Mouse (Mus musculus) kidney, adult 18-20 months (tissue): ENCODE data around the gene Rgs21.

ENCODE experiments used
- DNase-seq: peaks from one replicate; pipeline ENCODE4 v3.0.0; 2021

Gene Rgs21

GRCm38 (mm10) chr1:144567567-144567966, at the start of gene Rgs21:
Rgs21 (minus strand) TSS chr1:144567667.
- DNase-seq: no peak

GRCm38 (mm10) chr1:144604071-144604470, 36.6 kb upstream of the Rgs21 start:
- DNase-seq: no peak

DNA sequence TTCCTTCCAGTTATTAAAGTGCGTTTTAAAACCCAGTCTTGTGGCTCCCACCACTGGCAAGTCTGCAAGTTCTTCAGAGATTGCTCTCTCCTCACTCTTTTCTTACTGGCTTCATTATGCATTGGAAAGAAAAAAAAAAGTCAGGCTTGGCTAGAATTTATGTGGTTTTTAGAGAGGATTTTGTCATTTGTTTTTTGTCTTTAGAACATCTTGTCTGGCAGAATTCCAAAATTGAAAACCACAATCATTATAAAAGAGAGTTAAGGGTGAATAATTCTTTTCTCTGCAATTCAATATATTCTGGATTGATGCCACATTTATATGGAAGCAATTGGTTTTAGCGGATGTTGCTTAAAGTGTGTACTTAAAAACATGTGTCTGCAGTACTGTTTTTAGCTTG, 35.5 kb upstream of the Rgs21 start:
- DNase-seq: no peak

GRCm38 (mm10) chr1:144579321-144579720, 11.9 kb upstream of the Rgs21 start:
- no peak for DNase-seq

DNA sequence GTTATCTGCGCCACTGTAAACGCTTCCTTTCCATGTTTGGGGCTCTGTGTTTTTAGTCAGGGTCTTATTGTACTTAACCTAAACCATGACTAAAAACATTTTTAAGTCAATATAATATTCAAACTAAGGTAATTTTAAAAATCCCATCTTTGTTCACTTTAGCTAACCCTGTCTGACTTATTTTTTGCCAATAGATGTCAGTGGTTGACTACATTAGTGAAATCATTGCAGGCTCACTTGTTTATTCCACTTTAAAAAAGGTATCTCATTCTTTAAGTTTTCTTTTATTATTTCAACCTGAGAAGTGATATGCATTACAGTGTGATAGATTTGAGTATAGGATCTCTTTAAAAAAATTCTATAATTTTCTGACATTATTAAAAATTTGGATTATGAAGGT, 5.5 kb upstream of the Rgs21 start:
- DNase-seq: no peak

- DNase-seq: no peak
These were observed 2.4 kb upstream of the Rgs21 start for GRCm38 (mm10) chr1:144569905-144570304.

DNA sequence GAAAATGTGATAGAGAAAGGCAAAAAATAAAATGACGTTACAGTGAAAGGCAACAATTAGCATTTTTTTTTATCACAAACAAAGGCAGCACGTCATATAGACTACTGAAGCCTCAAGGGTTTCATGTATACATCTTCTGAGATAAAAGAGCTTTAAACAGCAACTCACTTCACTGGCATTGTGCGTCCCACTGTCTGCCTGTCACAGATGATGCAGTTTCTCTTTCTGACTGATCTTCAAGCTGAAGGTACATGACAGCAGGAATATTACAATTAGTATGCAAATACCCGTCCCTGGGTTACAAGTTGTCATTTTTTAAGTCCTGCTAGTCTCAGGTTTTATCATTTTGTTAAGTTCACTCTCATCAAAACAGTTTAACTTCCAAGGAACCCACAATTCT, 22.3 kb downstream of the Rgs21 start:
- no peak for DNase-seq

GRCm38 (mm10) chr1:144544497-144544961, 22.9 kb downstream of the Rgs21 start:
- DNase-seq: no peak

GRCm38 (mm10) chr1:144531746-144532145, 35.7 kb downstream of the Rgs21 start:
- no peak for DNase-seq

DNA sequence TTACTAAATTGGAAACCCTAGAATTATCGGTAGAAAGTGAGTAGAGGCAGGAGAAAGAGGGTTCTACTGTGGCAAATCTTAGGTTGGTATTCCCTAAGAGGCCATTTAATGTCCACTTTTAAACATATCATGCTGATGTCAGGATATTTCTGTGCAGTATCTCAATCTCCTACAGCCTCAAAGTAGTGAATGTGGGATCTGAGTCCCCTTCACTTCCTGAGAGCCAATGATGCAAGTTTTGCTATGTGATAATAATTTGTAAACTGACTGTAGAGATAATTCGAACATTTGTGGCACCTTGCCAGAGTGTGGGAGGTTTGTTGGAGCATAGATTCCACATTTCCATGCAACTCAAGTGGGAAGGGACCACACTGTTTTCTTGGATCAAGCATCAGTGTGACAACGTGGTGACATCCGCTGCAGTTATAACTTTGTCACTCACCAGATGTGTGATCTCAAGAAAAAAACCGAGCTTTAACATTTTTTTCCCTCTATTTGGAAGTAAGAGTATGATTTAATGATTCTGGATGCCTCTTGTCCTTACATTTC, 49.5 kb downstream of the Rgs21 start:
- no peak for DNase-seq

GRCm38 (mm10) chr1:144502241-144502640, 65.2 kb downstream of the Rgs21 start:
- no peak for DNase-seq

DNA sequence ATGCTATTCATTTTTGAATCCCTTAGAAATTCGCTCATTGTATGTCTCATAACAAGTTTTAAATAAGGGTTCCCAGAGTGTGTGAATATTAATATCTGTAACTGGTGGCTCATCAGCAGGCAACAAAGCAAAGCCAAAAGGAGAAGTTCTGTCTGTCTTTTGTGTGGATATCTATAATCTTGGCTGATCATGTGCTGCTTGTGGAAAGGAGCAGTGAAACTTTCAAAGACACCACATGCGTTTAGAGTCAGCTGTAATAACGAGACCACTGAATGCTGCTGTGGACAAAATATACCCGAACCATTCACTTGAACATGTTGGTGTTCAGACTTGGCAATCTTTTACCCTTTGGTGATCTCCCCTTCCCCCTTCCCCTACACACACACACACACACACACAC, 67.0 kb downstream of the Rgs21 start:
- no peak for DNase-seq

DNA sequence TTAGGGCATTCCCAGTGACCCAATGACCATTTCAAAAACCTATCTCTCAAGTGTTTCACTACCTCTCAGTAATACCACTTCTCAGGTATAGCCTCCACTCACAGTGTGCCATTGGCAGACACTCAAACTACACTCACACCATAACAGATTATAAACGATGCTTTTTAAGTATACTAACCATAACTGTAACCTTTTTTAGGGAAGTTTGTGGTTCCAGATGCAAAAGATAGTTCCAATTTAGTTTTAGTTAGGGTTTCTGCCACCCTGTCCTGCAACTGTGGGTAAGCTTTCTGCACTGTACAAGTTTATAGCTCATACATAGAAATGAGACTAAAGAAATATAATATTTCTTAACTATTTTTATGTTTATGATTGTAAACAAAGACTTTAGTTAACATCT, 67.7 kb downstream of the Rgs21 start:
- no peak for DNase-seq

- DNase-seq: no peak
These were observed 68.7 kb downstream of the Rgs21 start for GRCm38 (mm10) chr1:144498725-144499124.

GRCm38 (mm10) chr1:144498051-144498450, 69.4 kb downstream of the Rgs21 start:
- DNase-seq: no peak

GRCm38 (mm10) chr1:144493336-144493735, 74.1 kb downstream of the Rgs21 start:
- DNase-seq: no peak

GRCm38 (mm10) chr1:144488223-144488835, 79.1 kb downstream of the Rgs21 start:
- DNase-seq: no peak
